Mouse (Mus musculus) urinary bladder, adult 2 months (tissue): ENCODE data around the gene Tdgf1. TPM values are rescaled to one million over a fixed set of nuclear protein-coding genes. Genes with fewer than 3 reads are reported as not detected.
A peak's percentile ranks its signal among the peaks of the same experiment; 100 is the strongest.

ENCODE experiments used
- DNase-seq: peaks from one replicate; pipeline ENCODE4 v3.0.0; 2022; ENCODE audit warnings: low spot score
- polyA plus RNA-seq: library from polyadenylated mRNA; depleted of rRNA; stranded (reverse); fragments of >200 nt; gene quantifications from 2 replicates; pipeline ENCODE4 v1.2.3, GENCODE M21; 2012

Tdgf1 gene
- polyA plus RNA-seq, 1 experiment: not detected

GRCm38 (mm10) chr9:110953550-110954461 lies 7.8 kb upstream of the Tdgf1 start:
- DNase-seq: peak; percentile 25

- no peak for DNase-seq
Measured at GRCm38 (mm10) chr9:110952931-110953549, 7.1 kb upstream of the Tdgf1 start.

DNA sequence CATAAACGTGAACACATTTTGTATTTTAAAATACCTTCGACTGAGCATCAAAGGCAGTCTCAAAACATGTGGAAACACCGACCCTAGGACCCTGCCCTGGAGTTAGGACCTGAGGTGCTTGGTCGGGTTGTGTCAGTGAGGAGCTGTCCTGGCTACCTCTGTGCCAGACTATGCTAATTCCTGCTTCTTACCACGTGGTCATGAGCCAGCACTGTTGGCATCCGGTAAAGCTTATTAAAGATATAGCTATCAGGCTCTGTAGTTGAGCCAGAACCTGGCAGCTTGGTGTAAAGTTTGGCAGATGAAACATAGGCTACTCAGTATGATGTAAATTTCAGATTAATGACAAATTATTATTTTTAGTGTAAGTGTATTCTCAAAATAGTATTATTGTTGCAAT lies 6.4 kb upstream of the Tdgf1 start:
- no peak for DNase-seq

- no peak for DNase-seq
Measured at GRCm38 (mm10) chr9:110951866-110952265, 5.9 kb upstream of the Tdgf1 start.

DNA sequence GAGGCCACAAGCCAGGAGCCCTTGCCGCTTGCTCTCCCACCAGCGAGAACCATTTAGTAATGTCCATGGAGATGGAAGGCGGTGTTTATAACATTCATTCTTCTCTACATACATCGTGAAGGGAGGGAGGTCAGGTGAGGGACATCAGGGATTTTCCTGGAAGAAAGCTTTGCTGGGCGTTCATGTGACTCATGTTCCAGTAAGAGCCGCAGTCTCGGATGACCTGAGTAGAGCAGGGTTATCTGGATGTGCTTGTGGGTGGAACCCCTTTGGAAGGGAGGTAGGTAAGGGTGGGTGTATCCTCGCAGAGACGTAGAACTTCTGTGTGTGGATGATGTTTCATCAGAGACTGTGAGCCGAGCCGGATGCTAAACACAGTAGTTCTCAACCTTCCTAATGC lies 5.4 kb upstream of the Tdgf1 start, which contains the start of gene Lrrc2:
Gene Lrrc2 (plus strand): TSS at position 149 of the 400 bp plus-strand sequence.
- DNase-seq: no peak

- no peak for DNase-seq
Measured at GRCm38 (mm10) chr9:110950109-110950508, 4.2 kb upstream of the Tdgf1 start.

DNA sequence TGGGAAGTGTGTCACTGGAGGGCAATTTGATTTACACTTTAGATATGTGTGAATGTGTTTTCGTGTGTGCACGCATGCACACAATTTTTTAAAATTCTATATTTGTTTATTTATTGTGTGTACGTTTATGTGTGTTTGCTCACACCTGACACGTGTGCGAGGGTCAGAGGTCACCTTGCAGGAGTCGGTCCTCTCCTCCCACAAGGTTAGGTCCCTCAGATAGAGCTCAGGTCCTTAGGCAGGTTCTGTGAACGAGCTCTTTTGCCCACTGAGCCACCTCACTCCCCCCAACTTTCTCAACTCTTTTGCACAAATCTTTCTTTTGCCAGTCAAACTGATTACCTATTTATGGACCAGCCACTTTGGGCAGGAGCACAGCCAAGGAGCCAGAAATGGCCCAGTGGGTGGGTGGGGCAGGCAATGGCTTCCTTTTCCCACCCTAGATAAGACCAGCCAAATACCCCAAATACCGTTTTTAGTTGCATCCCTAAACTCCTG lies 2.9 kb upstream of the Tdgf1 start:
- no peak for DNase-seq

GRCm38 (mm10) chr9:110947900-110948299 lies 1.9 kb upstream of the Tdgf1 start:
- DNase-seq: no peak

- no peak for DNase-seq
Measured at GRCm38 (mm10) chr9:110947261-110947661, 1.3 kb upstream of the Tdgf1 start.

DNA sequence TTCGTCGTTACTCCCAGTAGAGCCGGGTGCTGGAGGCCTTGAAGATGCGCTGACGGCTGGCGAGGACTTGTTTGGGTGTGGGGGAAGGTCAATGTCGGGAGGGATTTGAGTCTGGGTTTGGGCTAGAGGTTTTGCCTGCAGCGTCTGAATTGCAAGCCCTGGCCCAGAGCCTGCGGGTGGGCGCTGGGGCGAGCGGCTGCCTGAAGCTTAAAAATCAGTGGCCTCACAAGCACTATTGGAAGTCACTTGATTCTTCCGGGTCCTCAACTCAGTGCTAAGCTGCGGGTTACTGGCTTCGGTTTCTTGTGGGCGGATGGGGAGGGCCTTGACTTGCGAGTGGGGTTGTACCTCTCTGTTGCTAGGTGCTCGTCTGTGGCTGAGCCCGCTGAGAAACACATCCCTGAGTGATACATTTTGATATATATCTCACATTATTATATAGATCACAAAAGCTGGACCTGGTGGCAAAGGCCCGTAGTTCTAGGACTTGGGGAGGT lies 638 bp upstream of the Tdgf1 start:
- no peak for DNase-seq

DNA sequence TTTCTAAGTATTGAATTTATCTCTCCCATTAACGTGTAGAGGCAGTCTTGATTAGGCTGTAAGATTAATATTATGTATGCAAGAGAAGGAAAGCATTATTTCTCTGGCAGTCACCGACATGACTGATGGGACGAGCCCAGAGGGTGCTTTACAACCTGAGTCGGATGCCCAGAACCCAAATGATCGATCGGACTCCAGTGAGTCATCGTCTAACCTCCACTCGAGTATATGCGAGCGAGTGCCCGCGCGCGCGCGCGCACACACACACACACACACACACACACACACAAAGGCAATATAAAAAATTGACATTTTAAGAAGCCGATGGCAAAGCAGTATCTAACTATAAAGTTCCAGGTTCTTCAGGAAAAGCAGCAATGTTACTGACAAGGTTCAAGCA lies 615 bp downstream of the Tdgf1 start:
- DNase-seq: no peak

- DNase-seq: no peak
Measured at GRCm38 (mm10) chr9:110944265-110944664, 1.7 kb downstream of the Tdgf1 start.

- DNase-seq: no peak
Measured at GRCm38 (mm10) chr9:110937506-110938490, 8.2 kb downstream of the Tdgf1 start.

GRCm38 (mm10) chr9:110935941-110936340 lies 10.0 kb downstream of the Tdgf1 start:
- DNase-seq: no peak

DNA sequence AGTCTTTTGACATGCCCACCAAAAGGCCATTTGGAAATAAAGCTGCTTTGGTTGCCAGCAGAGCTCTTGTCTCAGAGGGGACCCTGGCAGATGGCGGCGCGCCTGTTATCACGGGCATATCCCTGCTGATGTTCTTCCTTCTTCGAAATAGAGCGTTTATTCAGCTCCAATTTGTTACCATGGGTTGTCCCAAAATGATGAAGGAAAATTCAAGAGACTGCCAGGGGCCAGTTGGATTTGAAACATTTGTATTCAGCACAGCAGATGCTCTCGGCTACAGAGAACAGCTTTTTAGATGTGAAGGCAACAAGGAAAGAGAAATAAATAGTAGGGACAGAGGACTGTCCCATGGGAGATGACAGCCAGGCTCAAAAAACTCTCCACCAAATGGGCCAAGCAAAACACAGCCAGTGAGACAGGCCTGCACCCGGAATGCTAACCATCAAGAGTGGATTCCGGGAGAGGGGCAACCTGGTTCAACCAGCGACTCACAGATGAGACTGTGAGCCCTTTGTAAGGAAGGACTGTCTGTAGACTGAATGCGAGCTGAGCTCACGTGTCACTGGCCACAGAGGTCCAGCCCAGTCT lies 12.0 kb downstream of the Tdgf1 start:
- DNase-seq: no peak

DNA sequence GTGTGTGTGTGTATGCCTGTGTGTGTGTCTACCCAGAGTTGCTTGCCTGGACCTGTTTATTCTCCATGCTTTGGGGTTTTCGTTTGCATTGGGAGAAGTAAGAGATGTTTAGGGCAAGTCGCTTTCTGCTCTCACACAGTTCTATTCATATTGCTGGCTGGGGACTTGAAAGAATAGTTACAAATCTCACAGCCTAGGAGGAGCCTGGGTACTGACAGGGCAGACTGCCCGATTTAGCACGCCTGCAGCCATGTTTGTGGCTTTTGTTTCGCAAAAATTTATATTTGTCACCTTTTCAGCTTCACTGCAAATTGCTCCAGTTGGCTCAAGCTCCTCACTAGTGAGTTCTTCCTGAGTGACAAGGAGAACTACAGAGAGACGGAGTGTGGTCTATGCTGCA lies 14.4 kb downstream of the Tdgf1 start:
- DNase-seq: no peak

GRCm38 (mm10) chr9:110922759-110923158 lies 23.2 kb downstream of the Tdgf1 start:
- peak; percentile 38 for DNase-seq

DNA sequence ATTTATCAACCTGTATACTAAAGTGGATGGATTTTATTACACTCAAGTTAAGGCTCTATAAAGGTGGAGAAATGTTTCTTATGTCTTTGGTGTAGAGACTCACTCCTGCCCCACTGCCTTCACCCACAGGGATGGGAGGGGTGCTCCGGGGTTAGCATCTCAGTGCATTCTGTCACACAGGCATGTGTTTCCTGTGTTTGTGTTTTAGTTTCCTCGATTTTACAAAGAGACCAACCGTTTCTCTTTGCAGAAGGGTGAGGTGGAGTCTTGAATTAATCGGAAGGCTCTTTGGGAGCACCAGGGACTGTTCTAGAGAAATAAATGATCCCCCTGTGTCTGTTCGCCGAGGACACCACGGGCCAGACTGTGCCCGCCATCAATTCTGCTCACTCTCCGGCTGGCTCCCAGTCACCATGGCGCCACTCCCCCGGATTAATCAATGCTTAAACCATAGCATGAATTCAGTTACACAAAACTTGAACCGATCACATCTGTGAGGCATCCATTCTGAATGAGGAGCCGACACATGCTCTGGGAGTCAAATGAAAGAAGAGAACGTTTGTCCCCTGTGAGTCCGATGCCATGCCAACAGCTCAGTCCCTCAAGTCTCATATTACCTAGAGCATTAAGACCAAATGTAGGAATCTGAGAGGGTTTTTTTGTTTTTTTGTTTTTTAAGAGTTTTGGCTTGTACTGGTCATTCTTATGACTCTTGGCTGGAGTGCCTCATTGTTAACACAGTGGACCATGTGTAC lies 25.1 kb downstream of the Tdgf1 start:
- no peak for DNase-seq

DNA sequence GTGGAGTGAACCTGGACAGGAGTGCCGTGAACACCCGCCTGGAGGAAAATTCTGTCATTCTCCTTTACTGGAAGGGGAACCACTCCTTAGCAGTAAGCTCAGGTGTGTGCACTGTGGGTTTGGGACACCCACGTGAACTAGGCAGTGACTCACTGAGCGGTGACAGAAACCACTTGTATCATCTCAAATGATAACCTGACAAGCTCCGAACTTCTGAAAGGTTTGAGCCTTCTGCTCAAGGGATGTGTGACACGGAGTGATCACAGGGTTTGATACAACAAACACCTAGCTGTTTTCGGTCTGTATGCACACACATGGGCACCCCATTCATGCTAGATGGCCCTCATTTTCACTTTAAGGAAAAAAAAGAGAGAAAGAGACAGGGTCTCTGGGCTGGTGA lies 29.2 kb downstream of the Tdgf1 start, which contains the start of gene Fam240a:
Gene Fam240a (minus strand): TSS at position 76 of the 400 bp plus-strand sequence.
- no peak for DNase-seq

DNA sequence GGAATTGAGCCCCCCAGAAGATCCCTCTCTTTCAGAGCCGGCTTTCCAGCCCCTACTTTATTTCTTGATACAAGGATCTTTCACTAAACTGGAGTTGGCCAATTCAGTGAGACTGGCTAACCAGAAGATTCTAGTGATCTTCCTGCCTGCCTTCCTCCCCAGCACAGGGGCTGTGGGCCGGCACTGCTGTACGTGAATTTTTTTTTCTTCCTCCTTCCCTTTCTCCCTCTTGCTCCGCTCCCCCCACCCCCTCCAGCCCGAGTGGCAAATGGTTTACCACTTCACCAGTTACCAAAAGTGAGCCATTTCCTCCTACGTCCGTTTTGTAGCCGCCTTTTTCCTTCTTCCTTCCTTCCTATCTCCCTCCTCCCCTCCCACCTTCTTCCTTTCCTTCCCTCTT lies 30.5 kb downstream of the Tdgf1 start:
- no peak for DNase-seq
